Mouse (Mus musculus): ENCODE measurements around the gene Hist3h2ba.

DNA sequence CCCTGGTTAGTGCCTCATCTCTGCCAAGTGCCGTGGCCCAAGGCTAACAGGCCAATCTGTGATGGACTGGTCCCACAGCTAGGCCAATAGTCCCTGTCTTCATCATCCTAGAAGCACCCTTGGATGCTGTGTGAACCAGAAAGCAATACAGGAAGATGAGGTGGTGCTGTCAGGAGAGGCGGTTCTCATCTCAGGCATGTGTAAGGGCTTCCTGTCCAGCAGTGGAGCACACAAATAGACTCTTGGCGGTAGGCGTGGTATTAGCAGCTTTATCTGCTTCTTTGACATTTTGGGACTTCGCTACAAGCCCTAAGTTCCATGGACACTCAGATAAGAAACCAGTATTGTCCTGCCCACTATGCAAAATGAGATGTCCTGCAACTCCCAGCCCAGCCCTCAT lies 48.8 kb downstream of the Hist3h2ba start:
- TF ChIP-seq MAFK (IDR thresholded peaks at IDR 0.05; ENCODE audit: insufficient read depth, low read depth, low read length) (no peak), ZNF384 (IDR thresholded peaks at IDR 0.05; ENCODE audit: low read depth, low read length) (no peak), HCFC1 (IDR thresholded peaks at IDR 0.05; ENCODE audit: borderline replicate concordance, insufficient read depth, low read length) (no peak), ZC3H11A (IDR thresholded peaks at IDR 0.05; ENCODE audit: borderline replicate concordance, low read depth, low read length) (no peak), CHD2 (IDR thresholded peaks at IDR 0.05; ENCODE audit: low read depth, low read length) (no peak)
